12 mouse cellular contexts compared by ENCODE assay signal in genomic region chr12:100936737-100937136, GRCm38 (mm10). TPM values are rescaled to one million over a fixed set of nuclear protein-coding genes. Genes with fewer than 3 reads are reported as not detected.
A peak's percentile ranks its signal among the peaks of the same experiment; 100 is the strongest.
DNase-seq lines count a peak whose midpoint lies in the region; ATAC-seq lines count a peak whose summit lies in the region.
"Had no signal": no experiment of that assay in that cellular context is flagged by ENCODE, and none has a peak within 500 bp of the region (broad histone marks: within the 10 kb centered on the region; RNA-seq: fewer than 3 reads in every experiment).

No protein-coding gene starts in this region.

- no peaks in the 10 kb centered on the region for H3K27me3 ChIP-seq in heart, embryonic 16.5 days (ENCODE audit: control insufficient read depth, insufficient read depth, low read length)
- no peaks in the 10 kb centered on the region for H3K27me3 ChIP-seq in kidney, embryonic 16.5 days (ENCODE audit: insufficient read depth, low read length)
- H3K27me3 ChIP-seq in limb, embryonic 10.5 days (ENCODE audit: low read depth, poor library complexity, severe bottlenecking) = no peaks in the 10 kb centered on the region
- H3K27me3 ChIP-seq: CH12.LX had no signal

- WGBS in heart, embryonic 16.5 days = 82% methylated on average over 4 of the region's 4 CpGs
- WGBS in kidney, embryonic 16.5 days = 85% methylated on average over 4 of the region's 4 CpGs
- WGBS in limb, embryonic 10.5 days = 93% methylated on average over 4 of the region's 4 CpGs

- peak; percentile 32 for DNase-seq in adrenal gland, adult 2 months
- no peak for DNase-seq in adrenal gland, postnatal 14 days
- DNase-seq in heart, adult 8-10 months (ENCODE audit: low spot score) = no peak
- DNase-seq in left cerebral cortex, adult 8-10 months (ENCODE audit: low spot score in 2 of 2) = no peak
- no peak for DNase-seq in limb, embryonic 10.5 days (ENCODE audit: low spot score)

- no peak overlapping the region for H3K4me2 ChIP-seq in heart, embryonic 16.5 days (ENCODE audit: low read depth, low read length)
- H3K4me2 ChIP-seq in kidney, embryonic 16.5 days (replicated peaks; ENCODE audit: low read depth, low read length) = no peak overlapping the region
- H3K4me2 ChIP-seq: midbrain, embryonic 11.5 days had no signal

- peaks cover 6% of the 10 kb centered on the region for H3K4me1 ChIP-seq in heart, embryonic 16.5 days (ENCODE audit: control insufficient read depth, insufficient read depth, low read length)
- H3K4me1 ChIP-seq in kidney, embryonic 16.5 days (ENCODE audit: insufficient read depth, low read length) = 0 out of 2 replicates have a peak, but pooled peaks cover 3% of the 10 kb centered on the region
- peaks cover 7% of the 10 kb centered on the region for H3K4me1 ChIP-seq in limb, embryonic 10.5 days

- H3K9me3 ChIP-seq in heart, embryonic 16.5 days (replicated peaks; ENCODE audit: control insufficient read depth, low read length) = no peaks in the 10 kb centered on the region
- H3K9me3 ChIP-seq in kidney, embryonic 16.5 days (ENCODE audit: low read length) = no peaks in the 10 kb centered on the region
- no peaks in the 10 kb centered on the region for H3K9me3 ChIP-seq in limb, embryonic 10.5 days (replicated peaks)
- H3K9me3 ChIP-seq: hindbrain, embryonic 10.5 days had no signal

- H3K9ac ChIP-seq in heart, embryonic 16.5 days (ENCODE audit: low read length) = no peak overlapping the region
- no peak overlapping the region; the same call in 1 of the 2 replicates for H3K9ac ChIP-seq in kidney, embryonic 16.5 days (replicated peaks; ENCODE audit: low read length)

- H3K36me3 ChIP-seq in heart, embryonic 16.5 days (ENCODE audit: control insufficient read depth, insufficient read depth) = peaks cover 2% of the 10 kb centered on the region; the same call in 1 of the 2 replicates
- peaks cover 18% of the 10 kb centered on the region for H3K36me3 ChIP-seq in kidney, embryonic 16.5 days (ENCODE audit: insufficient read depth, low read length)
- H3K36me3 ChIP-seq in limb, embryonic 10.5 days = peaks cover 42% of the 10 kb centered on the region

- no peak overlapping the region for H3K4me3 ChIP-seq in heart, embryonic 16.5 days (ENCODE audit: low read length)
- no peak overlapping the region for H3K4me3 ChIP-seq in kidney, embryonic 16.5 days (ENCODE audit: low read length)
- H3K4me3 ChIP-seq in limb, embryonic 10.5 days = no peak overlapping the region
- H3K4me3 ChIP-seq: hindbrain, embryonic 10.5 days had no signal

- no peak for ATAC-seq in heart, embryonic 16.5 days (replicated peaks; ENCODE audit: extremely low read depth, insufficient read depth, low FRiP score)
- ATAC-seq in erythroblast, adult 5-6 weeks (replicated peaks; ENCODE audit: low FRiP score, poor library complexity, severe bottlenecking) = peak; percentile 18; the same call in 1 of the 2 replicates
- 0 out of 2 replicates have a peak, but pooled peaks have one; percentile 10 for ATAC-seq in kidney, embryonic 16.5 days (ENCODE audit: low FRiP score, low TSS enrichment)

- H3K27ac ChIP-seq in heart, embryonic 16.5 days (ENCODE audit: low read length) = peak overlapping the region; percentile 9; the same call in 1 of the 2 replicates
- H3K27ac ChIP-seq in kidney, embryonic 16.5 days (ENCODE audit: low read length) = peak overlapping the region; percentile 44; the same call in 1 of the 2 replicates
- H3K27ac ChIP-seq in limb, embryonic 10.5 days = no peak overlapping the region
- H3K27ac ChIP-seq: hindbrain, embryonic 10.5 days had no signal

RNA-seq across cellular contexts. Expression of gene Gpr68, which starts 28.7 kb away (rescaled TPM):
- total RNA-seq in adrenal gland, adult 2 months (2021) = 1 to 10 TPM in 1 of 2 experiments, under 1 TPM in 1; 0.52 to 1.2 TPM
- 1.4 and 2.1 TPM in 2 replicates for polyA plus RNA-seq in adrenal gland, adult 2 months (2012; rRNA removed)
- 0.85 and 3.1 TPM in 2 replicates for total RNA-seq in adrenal gland, postnatal 14 days (2021)
- 8.1 and 8.7 TPM in 2 replicates for polyA plus RNA-seq in heart, embryonic 16.5 days (2015; fragmentation: Nextera tagmentation; extraction: Ambion mirVana)
- total RNA-seq in heart, adult 8-10 months (2022) = under 1 TPM in 3 of 4 experiments, not detected in 1; 0.09 to 0.49 (median 0.28) TPM
- total RNA-seq in erythroblast, adult 5-6 weeks (2015; ENCODE audit: low replicate concordance) = not detected in 2 replicates
- total RNA-seq in erythroblast, adult 5-6 weeks (2017; ENCODE audit: low replicate concordance) = not detected in 2 replicates
- polyA plus RNA-seq in kidney, embryonic 16.5 days (2015; fragmentation: Nextera tagmentation; extraction: Ambion mirVana) = 0.27 and 0.75 TPM in 2 replicates
- 10 to 100 TPM; 11.0 to 13.4 (median 12.4) TPM for total RNA-seq in left cerebral cortex, adult 8-10 months (2022)
- 0.23 and 0.30 TPM in 2 replicates for polyA plus RNA-seq in limb, embryonic 10.5 days (2016; fragmentation: Nextera tagmentation; extraction: Ambion mirVana)
- total RNA-seq: common myeloid progenitor, adult 5-6 weeks had no signal
